Mouse (Mus musculus): Measurements from ENCODE around the gene Fam126a. TPM values are rescaled to one million over a fixed set of nuclear protein-coding genes. Genes with fewer than 3 reads are reported as not detected.
"Not testable (repeated sequence)": the region's sequence is repeated elsewhere in the genome, so short reads cannot be mapped to it uniquely, and the experiment has no call there.

Gene Fam126a
- polyA plus RNA-seq, 1 experiment, result 21.9 TPM

GRCm38 (mm10) chr5:23909256-23909655, 121.2 kb downstream of the Fam126a start:
- DNase-seq (ENCODE audit: extremely low spot score in 1 of 2, low spot score in 1 of 2), result no peak

- no peak for DNase-seq (ENCODE audit: extremely low spot score in 1 of 2, low spot score in 1 of 2)
Observed at GRCm38 (mm10) chr5:23908486-23909090, 121.9 kb downstream of the Fam126a start.

GRCm38 (mm10) chr5:23902221-23902620, 128.3 kb downstream of the Fam126a start:
- no peak for DNase-seq (ENCODE audit: extremely low spot score in 1 of 2, low spot score in 1 of 2)

DNA sequence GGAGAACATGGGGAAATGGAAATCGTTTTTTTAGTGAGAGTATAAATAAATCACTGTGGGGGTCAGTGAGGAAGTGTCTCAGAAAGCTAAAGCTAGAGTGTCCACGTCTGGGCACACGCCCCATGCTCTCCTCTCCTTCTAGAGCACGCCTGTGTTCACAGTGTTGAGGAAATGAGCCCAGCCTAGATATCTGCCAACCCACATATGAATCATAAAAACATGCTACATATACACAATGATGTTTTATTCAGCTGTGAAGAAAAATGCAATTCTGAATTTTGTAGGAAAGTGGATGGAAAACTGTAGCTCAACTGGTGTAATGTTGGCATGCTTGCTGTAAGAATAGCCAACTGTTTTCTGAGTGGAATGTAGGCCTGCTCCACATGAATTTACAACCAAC, 130.3 kb downstream of the Fam126a start:
- DNase-seq (ENCODE audit: extremely low spot score in 1 of 2, low spot score in 1 of 2), result no peak

DNA sequence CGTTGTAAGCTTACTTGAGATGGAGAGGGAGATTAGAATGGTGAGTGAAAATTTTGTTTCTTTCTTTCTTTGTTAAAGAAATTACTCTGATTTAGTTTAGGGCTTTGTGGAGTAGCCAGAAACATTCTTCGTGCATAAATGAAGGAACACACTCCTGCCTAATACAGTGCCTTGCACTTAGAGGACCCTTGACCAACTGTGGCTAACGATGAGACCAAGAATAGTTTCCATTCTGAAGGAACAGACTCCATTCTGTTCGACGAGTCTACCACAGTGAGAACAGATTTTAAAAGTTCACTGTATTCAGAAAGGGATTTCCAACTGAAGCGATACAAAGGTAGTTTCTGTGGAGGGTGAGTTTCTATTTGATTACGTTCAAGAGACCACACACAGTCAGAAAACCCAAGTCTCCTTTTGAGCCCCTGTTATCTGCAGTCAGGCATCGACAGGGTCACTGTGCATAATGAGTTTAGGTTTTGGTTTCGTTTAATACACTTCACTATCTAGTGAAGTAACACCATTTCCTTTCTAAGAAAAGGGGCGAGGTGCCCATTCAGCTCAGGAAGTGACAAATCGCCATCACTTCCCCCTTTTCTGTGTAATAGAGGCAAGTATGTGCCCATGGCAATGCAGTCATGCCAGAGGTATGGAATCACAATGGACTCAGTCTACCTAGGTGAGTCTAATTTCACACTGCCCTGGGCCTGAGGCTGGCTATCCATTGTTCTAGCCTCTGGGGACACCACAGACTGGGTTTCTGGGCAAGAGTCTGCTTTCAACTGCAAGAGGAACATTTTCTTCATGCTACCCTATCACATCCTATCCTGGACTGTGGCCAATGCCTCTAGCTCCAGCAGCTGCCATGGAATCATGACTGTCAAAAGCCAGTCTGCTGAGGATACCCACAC, 136.4 kb downstream of the Fam126a start:
- DNase-seq (ENCODE audit: extremely low spot score in 1 of 2, low spot score in 1 of 2), result peak in 1 of 2 experiments; percentile 16

DNA sequence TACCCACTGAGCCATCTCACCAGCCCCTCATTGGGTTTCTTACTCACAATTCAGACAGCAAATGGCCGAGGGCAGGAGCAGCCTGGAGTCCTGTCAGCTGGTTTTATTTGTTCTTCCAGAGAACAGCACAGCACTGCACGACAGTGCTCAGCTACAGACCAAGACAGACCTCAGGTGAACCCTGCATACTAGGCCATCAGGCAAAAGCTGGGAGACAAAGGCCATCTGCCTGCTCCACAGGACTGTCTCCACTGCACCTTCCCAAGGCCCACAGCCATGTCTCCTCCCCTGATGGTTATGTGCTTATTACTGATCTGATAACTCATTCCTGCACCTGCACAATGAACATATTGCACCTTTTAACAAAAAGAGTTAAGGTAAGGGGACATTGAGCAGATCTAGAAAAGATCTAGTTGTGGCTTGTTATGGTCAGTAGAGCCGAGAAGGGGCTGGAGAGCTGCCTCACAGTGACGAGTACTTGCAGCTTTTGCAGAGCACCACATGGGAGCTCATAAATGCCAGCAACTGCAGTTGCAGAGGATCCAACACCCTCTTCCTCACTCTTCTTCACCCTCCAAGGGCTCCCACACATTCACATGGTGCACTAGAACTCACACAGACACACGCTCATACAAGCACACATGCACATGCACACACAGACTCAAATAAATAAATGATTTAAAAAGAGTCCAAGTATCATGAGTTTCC, 137.2 kb downstream of the Fam126a start:
- no peak for DNase-seq (ENCODE audit: extremely low spot score in 1 of 2, low spot score in 1 of 2)

- DNase-seq (ENCODE audit: extremely low spot score in 1 of 2, low spot score in 1 of 2), result peak; percentile 22 to 88
Observed at GRCm38 (mm10) chr5:23890734-23891133, 139.8 kb downstream of the Fam126a start.

DNA sequence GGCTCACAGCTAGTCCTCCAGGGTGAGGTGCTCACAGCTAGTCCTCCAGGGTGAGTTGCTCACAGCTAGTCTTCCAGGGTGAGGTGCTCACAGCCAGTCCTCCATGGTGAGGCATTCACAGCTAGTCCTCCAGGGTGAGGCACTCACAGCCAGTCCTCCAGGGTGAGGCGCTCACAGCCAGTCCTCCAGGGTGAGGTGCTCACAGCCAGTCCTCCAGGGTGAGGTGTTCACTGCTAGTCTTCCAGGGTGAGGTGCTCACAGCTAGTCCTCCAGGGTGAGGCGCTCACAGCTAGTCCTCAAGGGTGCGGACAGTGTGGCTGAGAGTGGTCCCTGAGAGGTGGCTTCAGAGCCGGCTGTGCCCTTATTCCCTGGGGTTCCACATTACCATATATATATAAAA, 141.0 kb downstream of the Fam126a start:
- no peak for DNase-seq (ENCODE audit: extremely low spot score in 1 of 2, low spot score in 1 of 2)

DNA sequence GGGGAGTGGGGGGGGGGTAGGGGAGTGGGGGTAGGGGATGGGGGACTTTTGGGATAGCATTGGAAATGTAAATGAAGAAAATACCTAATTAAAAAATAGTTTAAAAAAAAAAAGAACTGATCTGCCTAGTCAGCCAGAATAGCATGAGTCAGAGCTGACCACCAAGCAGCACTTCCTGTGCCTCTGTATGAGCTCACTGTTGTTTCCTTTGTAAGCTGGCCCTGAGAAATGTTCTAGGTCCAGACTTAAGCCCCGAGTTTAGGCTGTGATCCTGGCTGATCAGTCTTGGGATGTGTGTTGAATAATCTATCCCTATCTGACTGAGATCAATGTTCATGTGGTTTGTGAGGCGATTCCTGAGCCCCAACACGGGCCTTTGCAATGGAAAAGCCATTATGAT, 143.4 kb downstream of the Fam126a start:
- no peak for DNase-seq (ENCODE audit: extremely low spot score in 1 of 2, low spot score in 1 of 2)

DNA sequence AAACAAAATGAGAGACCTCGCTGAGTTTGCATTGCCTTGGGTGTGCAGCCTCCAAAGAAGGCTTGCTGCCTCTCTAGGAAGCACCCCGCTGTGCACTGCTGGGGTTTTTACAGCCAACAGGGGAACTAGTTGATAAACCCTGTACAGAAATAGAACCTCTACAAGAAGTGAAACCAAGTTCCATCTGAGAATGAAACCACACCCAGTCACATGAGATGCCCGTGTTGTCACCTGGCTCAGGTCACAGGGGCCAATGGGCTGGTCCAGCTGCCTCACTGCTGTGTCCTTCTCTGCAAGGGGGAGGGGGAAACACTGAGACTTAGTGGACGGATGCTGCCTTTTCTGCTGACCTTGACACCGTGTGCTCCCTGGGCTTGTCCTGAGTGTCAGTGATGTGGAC, 156.0 kb downstream of the Fam126a start:
- DNase-seq (ENCODE audit: extremely low spot score in 1 of 2, low spot score in 1 of 2), result no peak

DNA sequence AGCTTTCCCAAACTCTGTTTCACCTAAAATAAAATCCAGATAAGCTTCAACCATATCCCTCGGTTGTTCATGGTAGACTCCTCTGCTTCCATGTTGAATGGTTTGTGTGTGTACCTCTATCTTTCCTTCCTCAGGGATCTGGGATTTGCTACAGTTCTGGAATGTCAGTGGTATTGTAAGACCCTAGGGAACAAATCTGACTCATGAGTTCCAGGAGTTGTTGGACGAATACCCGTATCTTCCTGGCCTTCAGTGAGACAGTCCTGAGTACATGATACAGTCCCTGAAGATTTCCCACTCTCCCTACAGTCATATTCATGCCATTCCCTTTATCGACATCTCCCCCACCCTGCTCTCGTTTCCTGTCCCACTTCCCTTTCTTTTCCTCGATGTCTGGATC, 157.9 kb downstream of the Fam126a start:
- DNase-seq (ENCODE audit: extremely low spot score in 1 of 2, low spot score in 1 of 2), result no peak

DNA sequence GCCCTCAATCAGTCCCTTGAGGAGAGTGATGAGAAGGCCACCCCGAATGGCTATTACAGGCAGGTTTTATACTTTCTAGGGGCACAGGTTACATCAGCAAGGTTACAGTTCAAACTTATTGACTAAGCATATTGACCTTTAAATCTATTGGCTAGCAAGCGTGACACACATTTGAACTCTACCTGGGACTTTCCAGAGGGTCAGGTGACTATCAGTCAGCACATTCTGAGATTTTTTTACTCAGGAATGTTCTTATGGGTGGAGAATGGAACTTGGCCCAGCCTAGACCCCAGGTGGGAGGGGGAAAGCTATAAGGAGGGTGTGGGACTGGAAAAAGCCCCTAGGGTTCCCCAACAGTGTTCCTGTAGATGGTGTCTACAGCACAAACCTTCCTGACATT, 159.2 kb downstream of the Fam126a start:
- DNase-seq (ENCODE audit: extremely low spot score in 1 of 2, low spot score in 1 of 2), result not testable (repeated sequence)

DNA sequence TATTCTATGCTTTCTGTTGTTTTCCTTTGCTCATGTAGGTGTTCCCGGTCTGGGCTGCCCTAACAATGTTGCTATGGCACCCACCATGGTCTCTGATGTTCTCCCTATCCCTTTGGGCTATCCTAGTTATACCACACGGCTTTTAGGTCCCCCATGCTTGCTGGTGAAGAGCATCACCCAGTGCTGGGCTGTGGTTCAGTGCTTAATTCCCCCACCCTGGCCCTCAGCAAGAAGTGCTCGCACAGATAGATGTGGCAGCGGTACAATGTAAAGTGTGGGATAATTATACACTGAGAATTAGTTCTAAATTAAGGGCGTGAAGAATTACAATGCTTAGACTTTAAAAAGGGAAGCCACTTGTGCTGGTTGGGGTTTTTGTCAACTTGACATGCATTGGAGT, 164.5 kb downstream of the Fam126a start:
- no peak for DNase-seq (ENCODE audit: extremely low spot score in 1 of 2, low spot score in 1 of 2)

Other genes with a start within 250 kb of the Fam126a start
- gene Pus7, start 247.0 kb downstream of the Fam126a start, polyA plus RNA-seq (2012; rRNA removed), result 18.5 and 21.2 TPM in 2 replicates
- gene Rint1, start 243.0 kb downstream of the Fam126a start, polyA plus RNA-seq (2012; rRNA removed), result 15.4 and 18.1 TPM in 2 replicates
- 89.0 and 107 TPM in 2 replicates for gene Tomm7, start 186.5 kb downstream of the Fam126a start, polyA plus RNA-seq (2012; rRNA removed)
- 68.8 and 86.9 TPM in 2 replicates for gene Klhl7, start 69.9 kb upstream of the Fam126a start, polyA plus RNA-seq (2012; rRNA removed)
- 10.2 and 10.5 TPM in 2 replicates for gene Nupl2, start 134.3 kb upstream of the Fam126a start, polyA plus RNA-seq (2012; rRNA removed)

Data from frontal cortex, adult 2 months (tissue).